Mouse (Mus musculus) olfactory bulb, adult 2 months (tissue): ENCODE measurements around the gene Ocm.

Experiments
- CTCF ChIP-seq: fragments of 200-500 bp; IDR thresholded peaks from 2 replicates; pipeline ENCODE4 v1.5.1; 2012; ENCODE audit warnings: low read depth, mild to moderate bottlenecking, low read length, moderate library complexity; ENCODE audit not compliant: insufficient read depth
- POLR2A ChIP-seq: fragments of 200-500 bp; IDR thresholded peaks from 2 replicates; pipeline ENCODE4 v1.6.1; 2012; ENCODE audit warnings: mild to moderate bottlenecking, low read depth, low read length, moderate library complexity; ENCODE audit not compliant: insufficient read depth

DNA sequence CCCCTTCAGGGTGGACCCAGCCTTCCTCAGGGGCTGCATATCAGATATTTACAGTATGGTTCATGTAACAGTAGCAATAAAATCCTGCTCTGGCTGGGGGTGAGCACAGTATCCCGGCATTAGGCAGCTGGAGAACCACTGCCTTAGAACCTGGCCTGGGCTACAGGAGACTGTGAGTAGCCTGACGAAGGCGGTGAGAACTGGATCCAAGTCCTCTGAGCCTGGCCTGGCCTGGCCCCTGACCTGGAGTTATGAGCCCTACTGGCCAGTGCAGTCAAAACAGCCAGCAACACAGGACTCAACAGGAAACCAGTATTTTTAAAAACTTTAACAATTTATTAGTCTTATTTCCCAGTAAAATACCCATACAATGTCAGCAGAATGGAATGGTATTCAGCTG lies 38.9 kb downstream of the Ocm start:
- TF ChIP-seq CTCF (no peak), POLR2A (no peak)
